Mouse (Mus musculus): Measurements from ENCODE around the gene Col4a4. TPM values are rescaled to one million over a fixed set of nuclear protein-coding genes. Genes with fewer than 3 reads are reported as not detected.

Col4a4 gene
- total and polyA plus RNA-seq, 2 experiments from 2014 or later = 0.22 to 0.29 TPM

DNA sequence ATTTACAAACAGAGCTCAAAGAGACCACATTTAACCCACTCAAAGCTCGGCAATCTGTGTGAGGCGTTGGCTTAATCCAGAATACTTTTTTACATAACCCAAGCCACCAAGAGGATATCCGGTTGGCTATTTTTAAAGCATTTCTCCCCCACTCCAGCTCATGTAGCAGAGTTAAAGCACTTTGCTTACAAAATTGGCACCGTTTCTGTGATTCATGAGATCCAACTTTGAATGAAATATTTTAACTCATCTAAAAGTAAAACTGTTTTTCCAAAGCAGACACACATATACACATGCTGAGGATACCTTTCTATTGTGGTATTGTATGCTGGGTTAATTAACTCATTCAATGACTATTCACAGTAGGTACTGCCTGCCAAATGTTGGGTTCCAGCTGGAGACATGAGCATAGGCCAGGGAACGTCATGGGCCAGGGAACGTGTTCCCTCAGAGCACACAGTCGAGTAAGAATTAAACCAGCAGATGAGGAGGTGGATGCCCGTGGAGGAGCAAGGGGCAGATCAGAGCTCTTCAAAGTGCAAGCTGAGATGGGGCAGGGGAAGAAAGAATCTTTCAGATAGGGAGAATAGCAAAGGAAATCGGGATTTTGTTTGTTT lies 22.1 kb upstream of the Col4a4 start:
- Histone ChIP-seq H3K4me2 (ENCODE audit: low read depth) (no peak overlapping the region), H3K4me1 (ENCODE audit: insufficient read depth) (no peaks in the 10 kb centered on the region), H3K27me3 (ENCODE audit: insufficient read depth, low read length) (no peaks in the 10 kb centered on the region), H3K9me3 (ENCODE audit: low read length) (no peaks in the 10 kb centered on the region), H3K4me3 (ENCODE audit: low read depth, low read length) (no peak overlapping the region), H3K36me3 (ENCODE audit: insufficient read depth) (no peaks in the 10 kb centered on the region), H3K9ac (no peak overlapping the region), H3K27ac (ENCODE audit: low read depth, low read length) (no peak overlapping the region)
- ATAC-seq (no peak), DNase-seq (no peak)
- WGBS = 46% methylated on average over 9 of the region's 9 CpGs
- TF ChIP-seq CTCF (IDR thresholded peaks at IDR 0.05; ENCODE audit: low read depth) = no peak

- H3K27me3 ChIP-seq (ENCODE audit: insufficient read depth, low read length) = no peaks in the 10 kb centered on the region
- TF ChIP-seq CTCF (IDR thresholded peaks at IDR 0.05; ENCODE audit: low read depth) = no peak
- H3K4me1 ChIP-seq (ENCODE audit: insufficient read depth) = no peaks in the 10 kb centered on the region
- 76% methylated on average over 7 of the region's 7 CpGs for WGBS
- H3K4me3 ChIP-seq (ENCODE audit: low read depth, low read length) = no peak overlapping the region
- H3K4me2 ChIP-seq (ENCODE audit: low read depth) = no peak overlapping the region
- no peaks in the 10 kb centered on the region for H3K9me3 ChIP-seq (ENCODE audit: low read length)
- no peaks in the 10 kb centered on the region for H3K36me3 ChIP-seq (ENCODE audit: insufficient read depth)
- no peak overlapping the region for H3K27ac ChIP-seq (ENCODE audit: low read depth, low read length)
- ATAC-seq (no peak), DNase-seq (no peak)
- no peak overlapping the region for H3K9ac ChIP-seq
These were observed 19.2 kb upstream of the Col4a4 start for GRCm38 (mm10) chr1:82605856-82606255.

DNA sequence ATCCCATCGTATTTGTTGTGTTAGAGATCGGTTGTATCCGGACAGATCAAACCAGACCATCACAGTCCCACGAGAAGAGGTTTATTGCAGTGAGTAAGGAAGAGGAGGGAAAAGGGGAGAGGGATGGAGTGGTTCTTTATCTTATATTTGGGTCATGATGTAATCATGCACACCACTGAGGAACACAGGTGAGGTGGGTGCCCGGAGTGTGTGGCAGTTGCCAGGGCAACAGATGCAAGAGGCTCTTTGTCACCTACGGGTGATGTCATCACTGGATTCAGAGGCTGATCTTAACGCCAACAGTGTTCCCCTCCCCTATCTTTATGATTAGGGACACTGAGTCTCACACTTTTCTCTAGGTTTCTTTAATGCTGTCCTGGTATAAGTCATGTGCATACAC lies 18.7 kb upstream of the Col4a4 start:
- Histone ChIP-seq H3K27me3 (ENCODE audit: insufficient read depth, low read length) (no peaks in the 10 kb centered on the region), H3K4me2 (ENCODE audit: low read depth) (no peak overlapping the region), H3K4me3 (ENCODE audit: low read depth, low read length) (no peak overlapping the region), H3K27ac (ENCODE audit: low read depth, low read length) (no peak overlapping the region), H3K9ac (no peak overlapping the region), H3K4me1 (ENCODE audit: insufficient read depth) (no peaks in the 10 kb centered on the region), H3K9me3 (ENCODE audit: low read length) (no peaks in the 10 kb centered on the region), H3K36me3 (ENCODE audit: insufficient read depth) (no peaks in the 10 kb centered on the region)
- ATAC-seq (peak; percentile 14; the same call in 1 of the 2 replicates), DNase-seq (no peak)
- 79% methylated on average over 7 of the region's 7 CpGs for WGBS
- TF ChIP-seq CTCF (IDR thresholded peaks at IDR 0.05; ENCODE audit: low read depth) = no peak

GRCm38 (mm10) chr1:82603198-82603950 lies 16.7 kb upstream of the Col4a4 start:
- ATAC-seq (no peak), DNase-seq (no peak)
- no peak for TF ChIP-seq CTCF (IDR thresholded peaks at IDR 0.05; ENCODE audit: low read depth)

GRCm38 (mm10) chr1:82596864-82597596 lies 10.4 kb upstream of the Col4a4 start:
- DNase-seq (no peak), ATAC-seq (no peak)
- no peak overlapping the region for H3K9ac ChIP-seq
- H3K4me2 ChIP-seq (ENCODE audit: low read depth) = no peak overlapping the region
- no peaks in the 10 kb centered on the region for H3K9me3 ChIP-seq (ENCODE audit: low read length)
- H3K4me3 ChIP-seq (ENCODE audit: low read depth, low read length) = no peak overlapping the region
- H3K36me3 ChIP-seq (ENCODE audit: insufficient read depth) = no peaks in the 10 kb centered on the region
- no peak overlapping the region for H3K27ac ChIP-seq (ENCODE audit: low read depth, low read length)
- no peaks in the 10 kb centered on the region for H3K27me3 ChIP-seq (ENCODE audit: insufficient read depth, low read length)
- H3K4me1 ChIP-seq (ENCODE audit: insufficient read depth) = no peaks in the 10 kb centered on the region
- 63% methylated on average over 6 of the region's 6 CpGs for WGBS
- TF ChIP-seq CTCF (IDR thresholded peaks at IDR 0.05; ENCODE audit: low read depth) = no peak

More at GRCm38 (mm10) chr1:82603198-82603950, 16.7 kb upstream of the Col4a4 start:
- no peaks in the 10 kb centered on the region for H3K36me3 ChIP-seq (ENCODE audit: insufficient read depth)
- no peak overlapping the region for H3K4me2 ChIP-seq (ENCODE audit: low read depth)
- H3K4me3 ChIP-seq (ENCODE audit: low read depth, low read length) = no peak overlapping the region
- H3K9ac ChIP-seq = no peak overlapping the region
- no peaks in the 10 kb centered on the region for H3K9me3 ChIP-seq (ENCODE audit: low read length)
- H3K27ac ChIP-seq (ENCODE audit: low read depth, low read length) = no peak overlapping the region
- no peaks in the 10 kb centered on the region for H3K27me3 ChIP-seq (ENCODE audit: insufficient read depth, low read length)
- no peaks in the 10 kb centered on the region for H3K4me1 ChIP-seq (ENCODE audit: insufficient read depth)
- 72% methylated on average over 7 of the region's 7 CpGs for WGBS

- Histone ChIP-seq H3K9me3 (ENCODE audit: low read length) (no peaks in the 10 kb centered on the region), H3K36me3 (ENCODE audit: insufficient read depth) (no peaks in the 10 kb centered on the region), H3K9ac (no peak overlapping the region), H3K4me1 (ENCODE audit: insufficient read depth) (peaks cover 6% of the 10 kb centered on the region; the same call in 1 of the 2 replicates), H3K27me3 (ENCODE audit: insufficient read depth, low read length) (no peaks in the 10 kb centered on the region; the same call in 1 of the 2 replicates), H3K4me3 (ENCODE audit: low read depth, low read length) (no peak overlapping the region), H3K27ac (ENCODE audit: low read depth, low read length) (no peak overlapping the region), H3K4me2 (ENCODE audit: low read depth) (no peak overlapping the region)
- 83% methylated on average over 4 of the region's 4 CpGs for WGBS
- TF ChIP-seq CTCF (IDR thresholded peaks at IDR 0.05; ENCODE audit: low read depth) = no peak
- ATAC-seq = no peak
- DNase-seq = no peak
These were observed 3.6 kb upstream of the Col4a4 start for GRCm38 (mm10) chr1:82590266-82590665.
